Mouse (Mus musculus) CH12.LX (cell line): ENCODE results near the gene Olfr825. TPM values are rescaled to one million over a fixed set of nuclear protein-coding genes. Genes with fewer than 3 reads are reported as not detected.
A peak's percentile ranks its signal among the peaks of the same experiment; 100 is the strongest.
"Not testable (repeated sequence)": the region's sequence is repeated elsewhere in the genome, so short reads cannot be mapped to it uniquely, and the experiment has no call there.

ENCODE experiments used
- DNase-seq: peaks from one replicate; pipeline ENCODE4 v3.0.0-alpha.2; 2013; ENCODE audit errors: extremely low read depth
- H3K27ac ChIP-seq: 2 replicates; pipeline ENCODE4 v1.5.1; 2012; ENCODE audit warnings: low read depth, mild to moderate bottlenecking, control low read depth, moderate library complexity; ENCODE audit not compliant: insufficient read depth
- H3K27me3 ChIP-seq: replicated peaks from 2 replicates; pipeline ENCODE3; 2012; ENCODE audit warnings: inconsistent platforms
- H3K36me3 ChIP-seq, 2 experiments: replicated peaks in 1 of 2; 2 replicates each; pipeline versions ENCODE3 to v1.6.1; 2012; ENCODE audit warnings: inconsistent platforms in 1 of 2, low read length in 1 of 2, mild to moderate bottlenecking in 1 of 2, mixed read lengths in 1 of 2, moderate library complexity in 1 of 2; ENCODE audit not compliant: control insufficient read depth in 1 of 2, insufficient read depth in 1 of 2
- H3K4me1 ChIP-seq, 2 experiments: 2 replicates each; pipeline ENCODE4 v1.6.1; 2012; ENCODE audit warnings: inconsistent platforms in 1 of 2, moderate library complexity in 1 of 2; ENCODE audit not compliant: insufficient read depth in 2 of 2, control insufficient read depth in 1 of 2
- H3K4me2 ChIP-seq: 2 replicates; pipeline ENCODE4 v1.6.1; 2012; ENCODE audit warnings: low read depth, mild to moderate bottlenecking, control low read depth; ENCODE audit not compliant: poor library complexity, insufficient read depth, severe bottlenecking
- H3K4me3 ChIP-seq, 3 experiments: fragments of 150-350 bp in 1 of 3; sonication (generic) in 1 of 3; replicated peaks in 1 of 3; 2 replicates each; pipeline versions ENCODE3 to v1.5.1; 2011 to 2012; ENCODE audit warnings: low read depth in 2 of 3, low read length in 2 of 3, mild to moderate bottlenecking in 2 of 3, moderate library complexity in 2 of 3, control low read depth in 1 of 3, improper control_type of control experiment in 1 of 3, inconsistent platforms in 1 of 3, mixed read lengths in 1 of 3; ENCODE audit not compliant: poor library complexity in 1 of 3
- H3K79me2 ChIP-seq: replicated peaks from 2 replicates; pipeline ENCODE4 v1.6.1; 2012; ENCODE audit warnings: mild to moderate bottlenecking, moderate library complexity; ENCODE audit not compliant: control insufficient read depth, poor library complexity, insufficient read depth, severe bottlenecking; ENCODE audit errors: extremely low read depth
- H3K9ac ChIP-seq: 2 replicates; pipeline ENCODE4 v1.6.1; 2012; ENCODE audit warnings: low read depth, mild to moderate bottlenecking, control low read depth, moderate library complexity; ENCODE audit not compliant: insufficient read depth
- H3K9me3 ChIP-seq: replicated peaks from 2 replicates; pipeline ENCODE3; 2012; ENCODE audit warnings: low read length, inconsistent platforms, mixed read lengths
- BHLHE40 ChIP-seq: IDR thresholded peaks from 2 replicates; pipeline ENCODE4 v1.6.1; 2011; ENCODE audit warnings: mild to moderate bottlenecking, low read depth, low read length, improper control_type of control experiment
- ELF1 ChIP-seq: IDR thresholded peaks from 2 replicates; pipeline ENCODE4 v1.6.1; 2014; ENCODE audit warnings: low read depth, mild to moderate bottlenecking, inconsistent platforms, low read length, improper control_type of control experiment
- EP300 ChIP-seq: IDR thresholded peaks from 2 replicates; pipeline ENCODE4 v1.6.1; 2011; ENCODE audit warnings: low read length, improper control_type of control experiment
- IRF4 ChIP-seq: IDR thresholded peaks from 2 replicates; pipeline ENCODE4 v1.6.1; 2014; ENCODE audit warnings: low read depth, mild to moderate bottlenecking, inconsistent platforms, low read length, improper control_type of control experiment
- JUN ChIP-seq: IDR thresholded peaks from 2 replicates; pipeline ENCODE4 v1.6.1; 2011; ENCODE audit warnings: low read depth, mild to moderate bottlenecking, low read length, improper control_type of control experiment, moderate library complexity; ENCODE audit not compliant: insufficient read depth
- JUND ChIP-seq: conservative IDR thresholded peaks from 2 replicates; pipeline ENCODE4 v1.6.1; 2011; ENCODE audit warnings: low read depth, low read length, improper control_type of control experiment
- KAT2A ChIP-seq: IDR thresholded peaks from 2 replicates; pipeline ENCODE4 v1.6.1; 2012; ENCODE audit warnings: low read length, improper control_type of control experiment, inconsistent platforms; ENCODE audit not compliant: insufficient replicate concordance
- MAFK ChIP-seq: IDR thresholded peaks from 2 replicates; pipeline ENCODE4 v1.6.1; 2011; ENCODE audit warnings: low read length, improper control_type of control experiment; ENCODE audit not compliant: insufficient replicate concordance
- NRF1 ChIP-seq: IDR thresholded peaks from 2 replicates; pipeline ENCODE4 v1.6.1; 2014; ENCODE audit warnings: low read depth, mild to moderate bottlenecking, inconsistent platforms, low read length, improper control_type of control experiment, moderate library complexity
- RCOR1 ChIP-seq: conservative IDR thresholded peaks from 2 replicates; pipeline ENCODE4 v1.6.1; 2012; ENCODE audit warnings: low read depth, mild to moderate bottlenecking, inconsistent platforms, low read length, improper control_type of control experiment
- USF1 ChIP-seq: IDR thresholded peaks from 2 replicates; pipeline ENCODE4 v1.6.1; 2014; ENCODE audit warnings: low read depth, mild to moderate bottlenecking, inconsistent platforms, low read length, improper control_type of control experiment
- dilution Hi-C: fragments of 300-500 bp; cut with MboI; formaldehyde crosslinking; loops from 2 replicates; pipeline ENCODE4 v1.14.3; 2020; ENCODE audit warnings: low sequenced_read_pairs; ENCODE audit not compliant: extremely low pct_unique_long_range_greater_than_20kb, extremely low pct_ligation_motif_present
- in situ Hi-C: fragments of 300-500 bp; cut with MboI; formaldehyde crosslinking; loops from 3 replicates; pipeline ENCODE4 v1.14.3; 2019; ENCODE audit warnings: low sequenced_read_pairs, low pct_ligation_motif_present, low pct_unique_long_range_greater_than_20kb, mixed read lengths
- polyA plus RNA-seq: library from polyadenylated mRNA; unstranded; fragments of >175 nt; gene quantifications from 2 replicates; pipeline ENCODE4 v1.2.1, GENCODE M21; 2012; ENCODE audit warnings: low read depth; ENCODE audit not compliant: insufficient read length
- total RNA-seq, 2 experiments: library from RNA; depleted of rRNA; stranded (reverse); fragments of 300-350 nt in 1 of 2; fragments of >200 nt in 1 of 2; gene quantifications; 2 replicates each; pipeline ENCODE4 v1.2.3; 2012 to 2014

The Olfr825 gene
- total and polyA plus RNA-seq, 3 experiments: not detected

- Histone ChIP-seq H3K4me2 (no peak overlapping the region), H3K27ac (no peak overlapping the region), H3K9me3 (no peaks in the 10 kb centered on the region)
- DNase-seq: peak; percentile 11
- TF ChIP-seq EP300 (peak; percentile 76), RCOR1 (no peak), BHLHE40 (no peak), IRF4 (peak; percentile 44; the same call in 1 of the 2 replicates), ELF1 (no peak), JUND (peak; percentile 78), JUN (peak; percentile 13; the same call in 1 of the 2 replicates), NRF1 (no peak), MAFK (no peak), USF1 (no peak), KAT2A (no peak)
- TF ChIP-seq, all 38 proteins: peak for 4
- no peaks in the 10 kb centered on the region for H3K79me2 ChIP-seq
- no peak overlapping the region for H3K4me3 ChIP-seq
- in situ Hi-C loops (no loop called here), dilution Hi-C loops (no loop called here)
- H3K27me3 ChIP-seq: no peaks in the 10 kb centered on the region
- H3K4me1 ChIP-seq: no peaks in the 10 kb centered on the region; a peak in 1 of 4 replicates
- H3K9ac ChIP-seq: no peak overlapping the region
- H3K36me3 ChIP-seq: no peaks in the 10 kb centered on the region
Measured at GRCm38 (mm10) chr10:130134811-130135210, 31.8 kb downstream of the Olfr825 start.

GRCm38 (mm10) chr10:130129900-130130299 is 36.7 kb downstream of the Olfr825 start, which contains the start of gene Olfr824:
TSS of gene Olfr824 (minus strand) at chr10:130130000.
- H3K4me1 ChIP-seq, H3K27me3 ChIP-seq, H3K9me3 ChIP-seq, DNase-seq, H3K27ac ChIP-seq, H3K4me3 ChIP-seq, dilution Hi-C loops, H3K79me2 ChIP-seq, H3K4me2 ChIP-seq, in situ Hi-C loops, H3K36me3 ChIP-seq, H3K9ac ChIP-seq: not testable (repeated sequence)

GRCm38 (mm10) chr10:130116045-130116444 is 50.5 kb downstream of the Olfr825 start:
- H3K27ac ChIP-seq, H3K4me3 ChIP-seq, H3K79me2 ChIP-seq, DNase-seq, H3K36me3 ChIP-seq, H3K4me1 ChIP-seq, dilution Hi-C loops, H3K27me3 ChIP-seq, H3K9me3 ChIP-seq, H3K4me2 ChIP-seq, H3K9ac ChIP-seq, in situ Hi-C loops: not testable (repeated sequence)

GRCm38 (mm10) chr10:130115283-130115682 is 51.3 kb downstream of the Olfr825 start, which contains the start of gene Olfr823:
TSS of gene Olfr823 (minus strand) at chr10:130115383.
- H3K27ac ChIP-seq, H3K36me3 ChIP-seq, H3K9me3 ChIP-seq, H3K4me1 ChIP-seq, H3K4me2 ChIP-seq, H3K79me2 ChIP-seq, dilution Hi-C loops, in situ Hi-C loops, DNase-seq, H3K9ac ChIP-seq, H3K4me3 ChIP-seq, H3K27me3 ChIP-seq: not testable (repeated sequence)
